17 mouse cellular contexts compared by ENCODE assay signal in genomic region chr11:93643436-93643835, GRCm38 (mm10).
A peak's percentile ranks its signal among the peaks of the same experiment; 100 is the strongest.
DNase-seq lines count a peak whose midpoint lies in the region; TF ChIP-seq lines count a peak whose summit lies in the region.
"Had no signal": no experiment of that assay in that cellular context is flagged by ENCODE, and none has a peak within 500 bp of the region (broad histone marks: within the 10 kb centered on the region; RNA-seq: fewer than 3 reads in every experiment).

No protein-coding gene starts in this region.

- no peak overlapping the region for H3K4me3 ChIP-seq in layer of hippocampus, adult 2 months
- H3K4me3 ChIP-seq: embryonic facial prominence, embryonic 12.5 days; left cerebral cortex, adult 2 months; limb, embryonic 12.5 days; liver, embryonic 13.5 days; midbrain, embryonic 13.5 days had no signal

- H3K27ac ChIP-seq in layer of hippocampus, adult 2 months, result peak overlapping the region; percentile 36; the same call in 1 of the 2 replicates
- H3K27ac ChIP-seq: embryonic facial prominence, embryonic 12.5 days; kidney, postnatal 0 days; left cerebral cortex, adult 2 months; limb, embryonic 12.5 days; liver, embryonic 13.5 days; midbrain, embryonic 13.5 days; stomach, postnatal 0 days had no signal

- peak; percentile 15 for DNase-seq in right cerebral cortex, adult 18-20 months
- DNase-seq in right cerebral cortex, postnatal 25 days, result no peak
- peak; percentile 84 for DNase-seq in cerebellum, adult 9-10 months
- DNase-seq in layer of hippocampus, adult 2 months (ENCODE audit: low spot score in 2 of 2), result peak; percentile 53 to 57
- DNase-seq in right cerebral cortex, postnatal 4 days, result peak; percentile 5
- DNase-seq in adrenal gland, adult 2 months, result no peak
- no peak for DNase-seq in gastrocnemius, postnatal 4 days (ENCODE audit: low spot score in 2 of 2)
- DNase-seq in adipocyte (ENCODE audit: low spot score), result no peak
- DNase-seq: gastrocnemius, postnatal 25 days; liver, embryonic 13.5 days; thymus, postnatal 4 days had no signal

- TF ChIP-seq CTCF in layer of hippocampus, adult 2 months (conservative IDR thresholded peaks at IDR 0.05), result no peak

Comparison
In these comparisons a context has a peak if more than half of its experiments do, and no peak if none do; other contexts are left out.
1. DNase-seq: peak in right cerebral cortex, adult 18-20 months (single experiment), cerebellum, adult 9-10 months (single experiment), layer of hippocampus, adult 2 months (2 of 2) and right cerebral cortex, postnatal 4 days (single experiment); none in right cerebral cortex, postnatal 25 days (single experiment), adrenal gland, adult 2 months (single experiment), gastrocnemius, postnatal 4 days (0 of 2) and adipocyte (single experiment).